Mouse (Mus musculus): ENCODE results near the gene Scgb1a1. TPM values are rescaled to one million over a fixed set of nuclear protein-coding genes. Genes with fewer than 3 reads are reported as not detected.
A peak's percentile ranks its signal among the peaks of the same experiment; 100 is the strongest.

Scgb1a1 gene
- total and polyA plus RNA-seq, 2 experiments from 2014 or later = not detected

DNA sequence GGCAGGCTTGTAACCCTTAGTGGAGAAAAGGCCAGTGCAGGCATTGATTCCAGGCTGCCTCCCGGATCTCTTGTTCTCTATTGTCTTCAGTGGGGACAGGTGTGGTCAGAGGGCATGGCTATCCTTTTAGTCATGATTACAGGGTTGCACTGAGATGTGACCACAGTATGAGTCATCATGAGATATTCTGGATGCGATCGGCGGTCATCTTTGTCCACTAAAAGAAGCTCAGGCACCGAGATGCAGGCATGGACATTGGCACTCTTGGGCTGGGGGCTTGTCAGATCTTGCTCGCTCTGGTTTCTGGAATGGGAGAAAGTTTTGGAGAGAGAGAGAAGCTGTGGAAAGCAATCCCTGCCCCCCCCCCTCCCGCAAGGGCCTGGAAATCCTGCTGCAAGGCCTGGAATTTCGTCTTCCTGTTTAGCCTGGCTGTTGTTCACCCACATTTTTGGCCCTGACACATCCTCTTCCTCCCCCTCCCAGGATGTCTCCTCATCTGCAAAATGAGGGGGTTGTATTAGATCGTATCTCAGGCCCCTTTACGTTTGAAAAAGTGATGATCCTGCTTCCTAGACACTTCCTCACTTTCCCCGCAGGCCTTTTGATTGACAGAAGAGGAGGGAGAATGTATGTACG lies 13.9 kb downstream of the Scgb1a1 start:
- 78% methylated on average over 12 of the region's 12 CpGs for WGBS
- Histone ChIP-seq H3K27me3 (ENCODE audit: insufficient read depth, low read length) (no peaks in the 10 kb centered on the region), H3K27ac (ENCODE audit: low read depth, low read length) (no peak overlapping the region), H3K4me3 (ENCODE audit: low read depth, low read length) (no peak overlapping the region), H3K4me2 (ENCODE audit: low read depth, low read length, poor library complexity, severe bottlenecking) (no peak overlapping the region), H3K9me3 (ENCODE audit: low read length) (no peaks in the 10 kb centered on the region), H3K9ac (replicated peaks; ENCODE audit: low read length, poor library complexity, severe bottlenecking) (no peak overlapping the region), H3K36me3 (ENCODE audit: insufficient read depth, low read length) (no peaks in the 10 kb centered on the region), H3K4me1 (ENCODE audit: insufficient read depth, low read length) (no peaks in the 10 kb centered on the region)
- no peak for TF ChIP-seq CTCF (IDR thresholded peaks at IDR 0.05)
- DNase-seq (ENCODE audit: low spot score) = no peak
- ATAC-seq (ENCODE audit: low FRiP score) = no peak

DNA sequence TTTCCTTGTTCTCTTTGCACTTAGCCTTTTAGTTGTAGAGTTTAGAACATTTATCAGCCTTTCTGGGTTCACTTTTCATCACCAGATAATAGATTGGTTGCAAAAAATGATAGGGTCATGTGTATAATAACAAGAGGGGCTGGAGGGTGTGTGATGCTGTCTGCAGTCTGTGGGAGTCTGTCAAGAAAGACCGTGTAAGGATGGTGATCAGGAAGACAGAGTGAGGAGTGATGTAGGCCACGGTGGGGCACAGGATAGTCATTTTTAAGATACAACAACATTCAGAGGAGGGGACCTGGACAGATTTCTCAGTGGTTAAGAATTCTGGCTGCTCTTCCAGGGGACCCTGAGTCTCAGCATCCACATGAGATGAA lies 15.6 kb downstream of the Scgb1a1 start:
- Histone ChIP-seq H3K27ac (ENCODE audit: low read depth, low read length) (no peak overlapping the region), H3K9ac (replicated peaks; ENCODE audit: low read length, poor library complexity, severe bottlenecking) (no peak overlapping the region), H3K36me3 (ENCODE audit: insufficient read depth, low read length) (no peaks in the 10 kb centered on the region), H3K4me2 (ENCODE audit: low read depth, low read length, poor library complexity, severe bottlenecking) (no peak overlapping the region), H3K9me3 (ENCODE audit: low read length) (no peaks in the 10 kb centered on the region), H3K27me3 (ENCODE audit: insufficient read depth, low read length) (no peaks in the 10 kb centered on the region), H3K4me3 (ENCODE audit: low read depth, low read length) (no peak overlapping the region), H3K4me1 (ENCODE audit: insufficient read depth, low read length) (no peaks in the 10 kb centered on the region)
- WGBS = 91% methylated on average over 2 of the region's 2 CpGs
- no peak for DNase-seq (ENCODE audit: low spot score)
- ATAC-seq (ENCODE audit: low FRiP score) = no peak
- no peak for TF ChIP-seq CTCF (IDR thresholded peaks at IDR 0.05)

DNA sequence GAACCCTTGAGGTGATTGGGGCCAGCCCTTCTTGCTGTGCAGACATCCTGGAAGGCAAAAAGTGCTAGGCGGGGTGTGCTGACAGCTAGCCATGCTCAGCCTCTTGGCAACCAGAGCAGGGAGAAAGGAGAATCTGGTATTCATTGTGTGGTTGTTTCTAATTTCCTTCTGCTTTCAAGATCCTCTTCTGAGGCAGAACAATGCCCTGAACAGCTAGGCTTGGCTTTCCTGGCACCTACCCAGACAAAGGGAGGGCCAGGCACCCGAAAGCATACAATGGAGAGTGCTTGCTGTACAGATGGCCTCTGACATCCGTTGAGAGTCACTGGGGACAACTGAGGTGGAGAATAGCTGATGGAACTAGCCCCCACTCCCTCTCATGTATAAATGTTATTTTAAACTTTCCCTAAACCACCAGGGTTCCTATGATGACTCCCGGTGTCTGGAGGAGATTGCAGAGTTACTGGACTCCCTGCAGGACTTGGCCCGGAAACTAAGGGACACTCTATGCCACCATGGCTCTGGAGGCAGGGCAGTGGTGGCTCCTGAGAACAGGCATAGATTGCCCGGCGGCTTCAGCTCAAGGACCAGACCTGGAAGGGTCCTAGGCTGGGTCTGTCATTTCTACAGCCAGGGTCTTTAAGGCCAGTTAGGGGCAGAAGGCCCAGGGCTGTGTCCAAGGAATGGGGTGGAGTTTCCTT lies 16.2 kb downstream of the Scgb1a1 start:
- no peak for TF ChIP-seq CTCF (IDR thresholded peaks at IDR 0.05)
- Histone ChIP-seq H3K4me2 (ENCODE audit: low read depth, low read length, poor library complexity, severe bottlenecking) (no peak overlapping the region), H3K4me1 (ENCODE audit: insufficient read depth, low read length) (no peaks in the 10 kb centered on the region), H3K27me3 (ENCODE audit: insufficient read depth, low read length) (no peaks in the 10 kb centered on the region), H3K9ac (replicated peaks; ENCODE audit: low read length, poor library complexity, severe bottlenecking) (no peak overlapping the region), H3K4me3 (ENCODE audit: low read depth, low read length) (no peak overlapping the region), H3K9me3 (ENCODE audit: low read length) (no peaks in the 10 kb centered on the region), H3K27ac (ENCODE audit: low read depth, low read length) (peak overlapping the region; percentile 32; the same call in 1 of the 2 replicates), H3K36me3 (ENCODE audit: insufficient read depth, low read length) (no peaks in the 10 kb centered on the region)
- ATAC-seq (ENCODE audit: low FRiP score) = no peak
- DNase-seq (ENCODE audit: low spot score) = peak; percentile 76
- 31% methylated on average over 7 of the region's 7 CpGs for WGBS

DNA sequence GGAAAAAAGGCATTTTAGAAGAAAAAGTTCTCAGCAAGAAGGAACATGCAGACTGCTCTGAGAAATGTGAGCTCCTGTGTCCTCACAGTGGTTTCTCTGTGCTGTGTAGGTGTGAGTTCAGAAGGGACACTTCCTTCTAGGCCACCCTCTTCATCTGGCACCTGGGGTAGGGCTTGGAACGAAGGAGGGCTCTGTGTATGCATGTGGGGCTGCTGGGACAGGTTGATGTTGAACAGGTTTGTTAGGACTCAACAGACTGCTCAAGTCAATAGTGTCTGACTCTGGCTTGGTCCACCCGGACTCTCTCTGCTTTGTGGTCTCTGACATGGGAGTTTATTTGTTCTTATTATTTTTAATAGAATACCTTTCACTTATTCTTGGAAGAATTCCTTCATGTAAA lies 17.4 kb downstream of the Scgb1a1 start:
- TF ChIP-seq CTCF (IDR thresholded peaks at IDR 0.05) = no peak
- no peak overlapping the region for H3K4me2 ChIP-seq (ENCODE audit: low read depth, low read length, poor library complexity, severe bottlenecking)
- no peaks in the 10 kb centered on the region for H3K36me3 ChIP-seq (ENCODE audit: insufficient read depth, low read length)
- ATAC-seq (ENCODE audit: low FRiP score) = no peak
- no peaks in the 10 kb centered on the region for H3K9me3 ChIP-seq (ENCODE audit: low read length)
- no peak for DNase-seq (ENCODE audit: low spot score)
- WGBS = 76% methylated on average over 2 of the region's 2 CpGs
- H3K27ac ChIP-seq (ENCODE audit: low read depth, low read length) = no peak overlapping the region
- H3K9ac ChIP-seq (replicated peaks; ENCODE audit: low read length, poor library complexity, severe bottlenecking) = no peak overlapping the region
- no peak overlapping the region for H3K4me3 ChIP-seq (ENCODE audit: low read depth, low read length)
- 0 out of 2 replicates have a peak, but pooled peaks cover 6% of the 10 kb centered on the region for H3K4me1 ChIP-seq (ENCODE audit: insufficient read depth, low read length)
- no peaks in the 10 kb centered on the region for H3K27me3 ChIP-seq (ENCODE audit: insufficient read depth, low read length)

DNA sequence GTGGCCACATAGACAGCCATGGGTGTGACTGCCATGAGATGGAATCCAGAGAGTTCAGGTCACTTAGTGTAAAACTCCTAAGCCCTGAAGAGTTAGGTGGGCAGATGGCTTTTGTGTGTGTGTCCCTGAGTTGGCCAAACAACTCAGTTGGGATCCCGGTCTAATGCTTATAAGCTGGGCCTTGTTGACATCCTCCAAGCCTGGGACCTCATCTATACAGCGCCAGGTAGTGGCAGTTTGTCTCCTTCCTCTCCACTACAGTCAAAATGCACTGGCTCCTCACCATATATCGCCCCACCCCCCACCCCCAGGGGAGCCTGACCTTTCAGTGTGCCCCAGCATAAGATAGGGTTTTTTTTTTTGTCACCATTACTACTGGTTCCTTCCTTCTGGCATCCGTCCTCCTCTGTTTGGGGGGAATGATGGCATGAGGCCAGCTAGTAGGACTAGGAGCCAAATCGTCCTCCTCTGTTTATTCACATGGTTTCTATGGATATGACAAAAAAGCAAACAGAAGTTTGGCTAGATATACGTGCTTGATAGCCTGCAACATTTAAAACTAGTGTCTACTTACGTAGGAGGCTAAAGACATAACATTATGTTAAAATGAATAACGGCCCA lies 18.0 kb downstream of the Scgb1a1 start:
- H3K4me2 ChIP-seq (ENCODE audit: low read depth, low read length, poor library complexity, severe bottlenecking) = no peak overlapping the region
- 62% methylated on average over 8 of the region's 8 CpGs for WGBS

DNA sequence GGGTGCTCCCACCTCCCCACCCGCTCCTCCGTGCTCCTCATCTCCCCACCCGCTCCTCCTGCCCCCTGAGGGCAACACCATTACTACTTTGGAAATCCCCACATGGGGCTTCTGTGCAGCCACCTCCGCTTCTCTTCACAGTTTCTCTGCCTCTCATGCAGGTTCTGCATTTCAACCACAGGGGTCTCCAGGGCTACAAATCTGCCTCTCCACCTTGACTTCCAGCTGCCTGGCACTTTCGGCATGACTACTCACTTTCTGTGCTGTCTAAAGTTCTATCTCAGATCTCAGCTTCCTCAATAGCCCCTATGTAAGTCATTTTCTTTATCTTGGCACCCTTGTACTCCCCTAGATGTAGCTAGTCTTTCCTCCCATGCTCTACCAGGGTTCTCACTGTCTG lies 20.5 kb downstream of the Scgb1a1 start:
- no peak for ATAC-seq (ENCODE audit: low FRiP score)
- H3K9me3 ChIP-seq (ENCODE audit: low read length) = no peaks in the 10 kb centered on the region
- 77% methylated on average over 5 of the region's 5 CpGs for WGBS

More for the DNA sequence above, 18.0 kb downstream of the Scgb1a1 start:
- Histone ChIP-seq H3K36me3 (ENCODE audit: insufficient read depth, low read length) (no peaks in the 10 kb centered on the region), H3K27ac (ENCODE audit: low read depth, low read length) (no peak overlapping the region), H3K27me3 (ENCODE audit: insufficient read depth, low read length) (no peaks in the 10 kb centered on the region), H3K9me3 (ENCODE audit: low read length) (no peaks in the 10 kb centered on the region), H3K4me3 (ENCODE audit: low read depth, low read length) (no peak overlapping the region), H3K4me1 (ENCODE audit: insufficient read depth, low read length) (0 out of 2 replicates have a peak, but pooled peaks cover 6% of the 10 kb centered on the region), H3K9ac (replicated peaks; ENCODE audit: low read length, poor library complexity, severe bottlenecking) (no peak overlapping the region)
- DNase-seq (ENCODE audit: low spot score) (peak; percentile 42), ATAC-seq (ENCODE audit: low FRiP score) (no peak)
- no peak for TF ChIP-seq CTCF (IDR thresholded peaks at IDR 0.05)

More for the DNA sequence above, 20.5 kb downstream of the Scgb1a1 start:
- Histone ChIP-seq H3K27me3 (ENCODE audit: insufficient read depth, low read length) (no peaks in the 10 kb centered on the region), H3K4me2 (ENCODE audit: low read depth, low read length, poor library complexity, severe bottlenecking) (no peak overlapping the region), H3K36me3 (ENCODE audit: insufficient read depth, low read length) (no peaks in the 10 kb centered on the region), H3K9ac (replicated peaks; ENCODE audit: low read length, poor library complexity, severe bottlenecking) (no peak overlapping the region), H3K27ac (ENCODE audit: low read depth, low read length) (0 out of 2 replicates have a peak overlapping the region, but pooled peaks have one; percentile 1), H3K4me1 (ENCODE audit: insufficient read depth, low read length) (0 out of 2 replicates have a peak, but pooled peaks cover 6% of the 10 kb centered on the region), H3K4me3 (ENCODE audit: low read depth, low read length) (no peak overlapping the region)
- TF ChIP-seq CTCF (IDR thresholded peaks at IDR 0.05) = no peak
- DNase-seq (ENCODE audit: low spot score) = no peak

Measured in midbrain, postnatal 0 days (tissue).